Comparison of ENCODE assay signal across 15 mouse cellular contexts in genomic region chr15:103167786-103168185, GRCm38 (mm10). TPM values are rescaled to one million over a fixed set of nuclear protein-coding genes. Genes with fewer than 3 reads are reported as not detected.
DNase-seq lines count a peak whose midpoint lies in the region; ATAC-seq and TF ChIP-seq lines count a peak whose summit lies in the region.
"Had no signal": no experiment of that assay in that cellular context is flagged by ENCODE, and none has a peak within 500 bp of the region (broad histone marks: within the 10 kb centered on the region; RNA-seq: fewer than 3 reads in every experiment).

No protein-coding gene starts in this region.

- no peaks in the 10 kb centered on the region for H3K9me3 ChIP-seq in hindbrain, embryonic 11.5 days (ENCODE audit: control insufficient read depth, low read length)
- no peaks in the 10 kb centered on the region for H3K9me3 ChIP-seq in hindbrain, embryonic 10.5 days
- H3K9me3 ChIP-seq in midbrain, embryonic 11.5 days (ENCODE audit: control insufficient read depth, low read length), result no peaks in the 10 kb centered on the region
- no peaks in the 10 kb centered on the region for H3K9me3 ChIP-seq in midbrain, postnatal 0 days (ENCODE audit: low read length)
- no peaks in the 10 kb centered on the region for H3K9me3 ChIP-seq in midbrain, embryonic 14.5 days (ENCODE audit: control insufficient read depth, low read length)
- H3K9me3 ChIP-seq in stomach, postnatal 0 days (ENCODE audit: control insufficient read depth, low read length), result no peaks in the 10 kb centered on the region

- TF ChIP-seq CTCF in midbrain, postnatal 0 days (IDR thresholded peaks at IDR 0.05), result no peak
- TF ChIP-seq CTCF in stomach, postnatal 0 days (IDR thresholded peaks at IDR 0.05; ENCODE audit: low read depth), result no peak

- no peaks in the 10 kb centered on the region for H3K36me3 ChIP-seq in hindbrain, embryonic 11.5 days (ENCODE audit: control insufficient read depth, insufficient read depth, low read length)
- H3K36me3 ChIP-seq in hindbrain, embryonic 10.5 days, result no peaks in the 10 kb centered on the region
- H3K36me3 ChIP-seq in midbrain, embryonic 11.5 days (ENCODE audit: control insufficient read depth, insufficient read depth, low read length), result no peaks in the 10 kb centered on the region
- H3K36me3 ChIP-seq in midbrain, postnatal 0 days (ENCODE audit: insufficient read depth, low read length), result no peaks in the 10 kb centered on the region
- no peaks in the 10 kb centered on the region for H3K36me3 ChIP-seq in midbrain, embryonic 14.5 days (ENCODE audit: control insufficient read depth, insufficient read depth, low read length)
- no peaks in the 10 kb centered on the region for H3K36me3 ChIP-seq in stomach, postnatal 0 days (ENCODE audit: control insufficient read depth, insufficient read depth, low read length)

- H3K27ac ChIP-seq in hindbrain, embryonic 11.5 days (ENCODE audit: low read depth, low read length), result peak overlapping the region; percentile 85
- H3K27ac ChIP-seq in hindbrain, embryonic 10.5 days, result no peak overlapping the region
- H3K27ac ChIP-seq in midbrain, embryonic 11.5 days (ENCODE audit: low read depth, low read length), result no peak overlapping the region
- no peak overlapping the region for H3K27ac ChIP-seq in midbrain, postnatal 0 days (ENCODE audit: low read depth, low read length)
- peak overlapping the region; percentile 50 for H3K27ac ChIP-seq in midbrain, embryonic 14.5 days (replicated peaks; ENCODE audit: low read depth, low read length)
- no peak overlapping the region for H3K27ac ChIP-seq in stomach, postnatal 0 days (replicated peaks)
- H3K27ac ChIP-seq: left cerebral cortex, adult 2 months; liver, embryonic 14.5 days had no signal

- WGBS in hindbrain, embryonic 11.5 days, result 28% methylated on average over 3 of the region's 3 CpGs
- WGBS in hindbrain, embryonic 10.5 days, result 34% methylated on average over 3 of the region's 3 CpGs
- 12% methylated on average over 3 of the region's 3 CpGs for WGBS in midbrain, embryonic 11.5 days
- WGBS in midbrain, postnatal 0 days, result 18% methylated on average over 3 of the region's 3 CpGs
- 13% methylated on average over 3 of the region's 3 CpGs for WGBS in midbrain, embryonic 14.5 days
- 33% methylated on average over 3 of the region's 3 CpGs for WGBS in stomach, postnatal 0 days

- TF ChIP-seq EP300 in stomach, postnatal 0 days (optimal IDR thresholded peaks at IDR 0.05), result no peak

- H3K4me3 ChIP-seq in hindbrain, embryonic 11.5 days (ENCODE audit: low read depth, low read length), result no peak overlapping the region
- H3K4me3 ChIP-seq in hindbrain, embryonic 10.5 days, result no peak overlapping the region
- no peak overlapping the region for H3K4me3 ChIP-seq in midbrain, embryonic 11.5 days (ENCODE audit: low read depth, low read length)
- H3K4me3 ChIP-seq in midbrain, postnatal 0 days (ENCODE audit: low read depth, low read length), result no peak overlapping the region
- no peak overlapping the region for H3K4me3 ChIP-seq in midbrain, embryonic 14.5 days (replicated peaks; ENCODE audit: low read depth, low read length)
- no peak overlapping the region for H3K4me3 ChIP-seq in stomach, postnatal 0 days (ENCODE audit: low read depth, low read length)
- H3K4me3 ChIP-seq: erythroblast, embryonic 14.5 days; left cerebral cortex, adult 2 months had no signal

- H3K9ac ChIP-seq in hindbrain, embryonic 11.5 days (ENCODE audit: low read depth, low read length), result no peak overlapping the region
- H3K9ac ChIP-seq in midbrain, embryonic 11.5 days (ENCODE audit: low read length), result no peak overlapping the region
- H3K9ac ChIP-seq in midbrain, postnatal 0 days (replicated peaks; ENCODE audit: low read length, poor library complexity, severe bottlenecking), result no peak overlapping the region
- no peak overlapping the region for H3K9ac ChIP-seq in midbrain, embryonic 14.5 days (replicated peaks; ENCODE audit: low read length)
- no peak overlapping the region for H3K9ac ChIP-seq in stomach, postnatal 0 days (ENCODE audit: low read length)
- H3K9ac ChIP-seq: liver, embryonic 14.5 days had no signal

- no peak for ATAC-seq in hindbrain, embryonic 11.5 days (ENCODE audit: low FRiP score)
- no peak for ATAC-seq in midbrain, embryonic 11.5 days (ENCODE audit: low FRiP score)
- ATAC-seq in midbrain, postnatal 0 days (ENCODE audit: low FRiP score), result no peak
- ATAC-seq in midbrain, embryonic 14.5 days (ENCODE audit: low FRiP score, low TSS enrichment), result no peak
- ATAC-seq in stomach, postnatal 0 days (ENCODE audit: low FRiP score, low TSS enrichment), result no peak
- ATAC-seq: forebrain, embryonic 16.5 days had no signal

- H3K4me2 ChIP-seq in hindbrain, embryonic 11.5 days (replicated peaks; ENCODE audit: low read depth, low read length), result peak overlapping the region; percentile 88; the same call in 1 of the 2 replicates
- no peak overlapping the region for H3K4me2 ChIP-seq in midbrain, embryonic 11.5 days
- no peak overlapping the region for H3K4me2 ChIP-seq in midbrain, postnatal 0 days (ENCODE audit: low read depth, low read length, poor library complexity, severe bottlenecking)
- H3K4me2 ChIP-seq in midbrain, embryonic 14.5 days (ENCODE audit: low read length), result no peak overlapping the region
- no peak overlapping the region for H3K4me2 ChIP-seq in stomach, postnatal 0 days (replicated peaks; ENCODE audit: low read depth)

- DNase-seq in hindbrain, embryonic 11.5 days (ENCODE audit: low spot score), result no peak
- no peak for DNase-seq in hindbrain, embryonic 10.5 days (ENCODE audit: low spot score)
- peak; percentile 85 for DNase-seq in midbrain, embryonic 11.5 days (ENCODE audit: low spot score, missing footprints)
- no peak for DNase-seq in midbrain, postnatal 0 days (ENCODE audit: low spot score)
- no peak for DNase-seq in midbrain, embryonic 14.5 days
- no peak for DNase-seq in stomach, postnatal 0 days (ENCODE audit: low spot score)
- DNase-seq in urinary bladder, postnatal 10 days (ENCODE audit: low spot score), result no peak
- DNase-seq: adrenal gland, adult 2 months; cerebellum, postnatal 10 days; right cerebral cortex, postnatal 25 days; thymus, postnatal 14 days had no signal

- peaks cover 24% of the 10 kb centered on the region for H3K4me1 ChIP-seq in hindbrain, embryonic 11.5 days (replicated peaks; ENCODE audit: control insufficient read depth, insufficient read depth, low read length)
- H3K4me1 ChIP-seq in hindbrain, embryonic 10.5 days (replicated peaks), result peaks cover 68% of the 10 kb centered on the region
- H3K4me1 ChIP-seq in midbrain, embryonic 11.5 days (ENCODE audit: control insufficient read depth, insufficient read depth, low read length), result peaks cover 34% of the 10 kb centered on the region
- peaks cover 4% of the 10 kb centered on the region; the same call in 1 of the 2 replicates for H3K4me1 ChIP-seq in midbrain, postnatal 0 days (ENCODE audit: insufficient read depth, low read length)
- peaks cover 11% of the 10 kb centered on the region for H3K4me1 ChIP-seq in midbrain, embryonic 14.5 days (ENCODE audit: control insufficient read depth, insufficient read depth, low read length)
- H3K4me1 ChIP-seq in stomach, postnatal 0 days (replicated peaks; ENCODE audit: control insufficient read depth, insufficient read depth), result peaks cover 8% of the 10 kb centered on the region; the same call in 1 of the 2 replicates

- H3K27me3 ChIP-seq in hindbrain, embryonic 11.5 days (ENCODE audit: control insufficient read depth, insufficient read depth, low read length), result peaks cover 61% of the 10 kb centered on the region
- H3K27me3 ChIP-seq in hindbrain, embryonic 10.5 days (ENCODE audit: insufficient read depth, poor library complexity, severe bottlenecking), result peaks cover 87% of the 10 kb centered on the region
- peaks cover 70% of the 10 kb centered on the region for H3K27me3 ChIP-seq in midbrain, embryonic 11.5 days (ENCODE audit: control insufficient read depth, insufficient read depth, low read length)
- H3K27me3 ChIP-seq in midbrain, postnatal 0 days (ENCODE audit: insufficient read depth, low read length), result peaks cover 34% of the 10 kb centered on the region
- peaks cover 64% of the 10 kb centered on the region for H3K27me3 ChIP-seq in midbrain, embryonic 14.5 days (ENCODE audit: control insufficient read depth, insufficient read depth, low read length)
- no peaks in the 10 kb centered on the region for H3K27me3 ChIP-seq in stomach, postnatal 0 days (ENCODE audit: control insufficient read depth, insufficient read depth, low read length)

RNA-seq across cellular contexts. Expression of gene Smug1, which starts 0.9 kb away (rescaled TPM):
- 23.9 and 35.8 TPM in 2 replicates for polyA plus RNA-seq in hindbrain, embryonic 11.5 days (2014; fragmentation: Nextera tagmentation; extraction: Ambion mirVana)
- 24.3 TPM in 2 replicates for polyA plus RNA-seq in hindbrain, embryonic 10.5 days (2016; fragmentation: Nextera tagmentation; extraction: Ambion mirVana)
- polyA plus RNA-seq in midbrain, embryonic 11.5 days (2014; fragmentation: Nextera tagmentation; extraction: Ambion mirVana), result 26.5 and 27.2 TPM in 2 replicates
- total RNA-seq in midbrain, postnatal 0 days (2014; rRNA removed), result 33.2 and 42.9 TPM in 2 replicates
- 13.6 and 14.1 TPM in 2 replicates for polyA plus RNA-seq in midbrain, postnatal 0 days (2015; fragmentation: Nextera tagmentation; extraction: Ambion mirVana)
- polyA plus RNA-seq in midbrain, embryonic 14.5 days (2014; fragmentation: Nextera tagmentation; extraction: Ambion mirVana), result 22.7 and 25.0 TPM in 2 replicates
- polyA plus RNA-seq in stomach, postnatal 0 days (2015; fragmentation: Nextera tagmentation; extraction: Ambion mirVana), result 10.6 and 11.2 TPM in 2 replicates

Comparison
In these comparisons a context has a peak if more than half of its experiments do, and no peak if none do; other contexts are left out.
1. H3K27ac ChIP-seq: peak in hindbrain, embryonic 11.5 days (single experiment) and midbrain, embryonic 14.5 days (single experiment); none in hindbrain, embryonic 10.5 days (single experiment), midbrain, embryonic 11.5 days (single experiment), midbrain, postnatal 0 days (single experiment) and stomach, postnatal 0 days (single experiment).